Mouse (Mus musculus): ENCODE measurements at regions not wholly inside any gene's neighbourhood (a gene's known extent, or its start where the extent isn't known, plus 50 kb on each side); places are given as distances from the start of the nearest gene placed in this dataset.

GRCm38 (mm10) chr6:116896132-116896630 lies 179.5 kb upstream of the Tmem72 start:
- no peak for DNase-seq (ENCODE audit: low spot score in 2 of 2)

GRCm38 (mm10) chr6:116901816-116902215 lies 185.1 kb upstream of the Tmem72 start:
- DNase-seq (ENCODE audit: low spot score in 2 of 2): peak; percentile 24 to 50

DNA sequence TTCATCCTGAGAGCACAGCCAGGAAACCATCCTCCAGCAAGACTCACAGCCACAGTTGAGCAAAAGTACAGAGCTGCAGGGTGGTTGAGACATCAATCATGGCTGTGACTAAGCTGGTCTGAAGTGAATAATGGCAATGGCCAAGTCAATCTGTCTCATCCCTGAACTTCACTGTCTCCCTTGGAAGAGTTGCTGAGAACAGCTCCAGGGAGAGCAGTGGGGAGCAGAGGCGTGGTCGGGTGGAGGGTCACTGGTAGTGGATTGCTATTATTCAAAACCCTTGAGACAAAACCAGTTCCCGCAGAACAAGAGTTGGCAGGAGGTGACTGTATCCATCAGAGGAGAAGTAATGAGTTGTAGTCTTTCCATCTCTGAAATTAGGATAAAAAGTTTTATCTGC lies 185.7 kb upstream of the Tmem72 start:
- DNase-seq (ENCODE audit: low spot score in 2 of 2): no peak

DNA sequence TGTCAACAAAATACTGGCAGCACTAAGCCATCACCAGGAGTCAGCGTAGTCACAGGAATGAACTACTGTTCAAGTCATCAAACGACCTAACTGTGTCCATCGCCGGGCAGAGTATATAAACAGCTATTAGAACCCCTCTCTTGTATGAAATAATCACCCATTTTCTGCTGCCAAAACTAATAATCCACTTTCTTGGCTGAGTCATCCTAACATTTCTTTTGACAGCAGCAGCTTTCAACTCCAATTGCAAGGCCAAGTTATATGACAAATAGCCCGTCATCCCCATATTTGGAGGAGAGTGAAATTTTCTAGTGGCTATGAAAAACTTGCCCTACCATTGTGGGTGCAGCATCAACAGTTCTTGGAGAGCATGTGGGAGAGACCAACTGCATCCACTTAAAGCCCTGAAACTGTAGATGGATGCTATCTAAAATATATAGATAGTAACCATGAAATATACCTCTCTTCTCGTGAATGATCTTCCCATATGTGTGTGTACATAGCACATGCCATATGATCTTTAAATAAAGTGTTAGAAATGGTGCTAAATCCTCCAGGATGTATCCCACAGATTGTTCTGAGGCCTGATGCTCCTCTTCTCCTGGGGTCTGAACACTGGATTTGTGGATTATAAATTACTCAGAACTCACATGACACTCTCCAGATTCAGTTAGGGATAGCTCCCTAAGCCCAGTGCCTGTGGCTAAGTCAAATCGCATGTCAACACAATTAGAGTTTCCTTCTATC lies 189.9 kb upstream of the Tmem72 start:
- DNase-seq (ENCODE audit: low spot score in 2 of 2): peak in 1 of 2 experiments; percentile 4

- no peak for DNase-seq (ENCODE audit: low spot score in 2 of 2)
Measured at GRCm38 (mm10) chr6:116910607-116911006, 193.9 kb upstream of the Tmem72 start.

DNA sequence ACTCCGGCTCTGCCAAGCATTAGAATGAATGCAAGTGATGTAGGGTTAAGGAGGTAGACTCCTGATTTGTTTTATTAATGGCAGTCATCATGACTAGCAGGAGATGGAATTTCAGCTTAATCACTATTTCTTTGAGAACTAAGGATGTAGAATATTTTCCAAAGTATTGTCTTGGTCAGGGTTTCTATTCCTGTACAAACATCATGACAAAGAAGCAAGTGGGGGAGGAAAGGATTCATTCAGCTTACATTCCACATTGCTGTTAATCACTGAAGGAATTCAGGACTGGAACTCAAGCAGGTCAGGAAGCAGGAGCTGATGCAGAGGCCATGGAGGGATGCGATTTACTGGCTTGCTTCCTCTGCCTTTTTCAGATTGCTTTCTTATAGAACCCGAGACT lies 195.4 kb upstream of the Tmem72 start:
- no peak for DNase-seq (ENCODE audit: low spot score in 2 of 2)

- DNase-seq (ENCODE audit: low spot score in 2 of 2): no peak
Measured at GRCm38 (mm10) chr6:116914073-116914472, 197.4 kb upstream of the Tmem72 start.

- DNase-seq (ENCODE audit: low spot score in 2 of 2): no peak
Measured at GRCm38 (mm10) chr6:116935024-116935423, 218.3 kb upstream of the Tmem72 start.

- no peak for DNase-seq (ENCODE audit: low spot score in 2 of 2)
Measured at GRCm38 (mm10) chr6:116941576-116941975, 224.9 kb upstream of the Tmem72 start.

GRCm38 (mm10) chr6:116942696-116943095 lies 225.6 kb upstream of the Cxcl12 start:
- DNase-seq (ENCODE audit: low spot score in 2 of 2): no peak

DNA sequence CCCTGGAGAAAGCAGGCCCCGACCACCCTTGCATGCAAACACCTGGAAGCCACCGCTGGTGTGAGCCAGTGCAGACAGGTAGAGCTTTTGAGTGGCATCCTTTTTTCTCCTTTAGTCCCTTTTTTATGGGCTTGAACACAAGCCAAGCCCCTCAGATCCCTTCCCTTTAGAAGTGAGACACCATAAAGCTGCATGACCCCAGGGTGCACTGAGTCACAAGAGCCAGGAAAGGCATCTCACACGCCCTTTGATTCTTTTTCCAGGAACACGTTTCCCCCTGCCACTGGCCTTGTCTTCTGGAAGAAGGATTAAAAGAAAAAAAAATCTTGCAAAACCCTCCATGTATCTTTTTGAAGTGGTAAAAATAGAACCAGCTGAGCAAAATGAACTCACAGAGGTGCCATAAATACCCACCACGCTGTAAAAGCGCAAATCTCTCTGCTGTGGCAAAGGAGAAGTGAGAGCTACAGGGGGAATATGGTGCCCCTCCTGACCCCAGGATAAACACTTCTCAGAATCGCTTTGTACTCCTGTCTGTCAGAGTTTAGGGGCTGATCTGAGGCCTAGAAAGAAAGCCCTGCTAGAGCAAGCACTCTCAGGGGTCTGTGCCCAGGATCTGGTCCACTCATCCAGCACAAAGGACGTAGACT lies 222.1 kb upstream of the Cxcl12 start:
- no peak for DNase-seq (ENCODE audit: low spot score in 2 of 2)

DNA sequence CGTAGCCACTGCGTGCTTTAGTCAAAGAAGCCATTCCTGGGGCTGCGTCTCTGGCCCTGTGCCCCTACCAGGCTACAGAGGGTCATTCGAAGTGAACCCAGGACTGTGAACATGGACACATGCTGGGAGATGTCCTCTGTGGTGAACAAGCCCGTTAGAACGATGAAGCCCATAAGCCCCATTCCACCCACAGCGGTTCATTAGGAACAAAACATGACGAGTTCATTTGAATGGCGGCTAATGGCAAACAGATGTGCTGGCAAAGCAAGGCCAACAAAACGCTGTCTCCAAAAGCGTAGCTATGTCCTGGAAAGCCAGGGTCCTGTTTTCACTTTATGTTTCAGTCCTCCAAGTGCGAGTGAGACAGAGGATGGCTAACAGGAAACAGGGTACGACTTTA lies 208.7 kb upstream of the Cxcl12 start:
- DNase-seq (ENCODE audit: low spot score in 2 of 2): no peak

DNA sequence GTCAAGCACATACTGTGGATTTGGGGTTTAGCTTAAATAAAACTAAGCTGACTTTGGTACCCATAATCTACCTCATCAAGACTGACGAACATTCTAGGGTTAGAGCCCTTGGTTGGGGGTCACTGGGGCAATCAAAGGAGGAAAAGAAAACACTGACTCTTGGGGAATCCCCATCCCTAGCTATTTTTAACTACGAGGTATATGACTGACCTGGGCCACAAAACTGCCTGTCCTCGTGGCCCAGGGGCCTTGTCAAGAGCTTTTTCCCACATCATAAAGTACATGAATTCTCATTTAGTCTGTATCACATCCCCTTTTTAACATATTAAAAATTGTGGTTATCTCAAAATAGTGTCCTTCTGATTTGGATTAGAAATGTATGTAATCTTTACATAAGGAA lies 207.7 kb upstream of the Cxcl12 start:
- DNase-seq (ENCODE audit: low spot score in 2 of 2): no peak

DNA sequence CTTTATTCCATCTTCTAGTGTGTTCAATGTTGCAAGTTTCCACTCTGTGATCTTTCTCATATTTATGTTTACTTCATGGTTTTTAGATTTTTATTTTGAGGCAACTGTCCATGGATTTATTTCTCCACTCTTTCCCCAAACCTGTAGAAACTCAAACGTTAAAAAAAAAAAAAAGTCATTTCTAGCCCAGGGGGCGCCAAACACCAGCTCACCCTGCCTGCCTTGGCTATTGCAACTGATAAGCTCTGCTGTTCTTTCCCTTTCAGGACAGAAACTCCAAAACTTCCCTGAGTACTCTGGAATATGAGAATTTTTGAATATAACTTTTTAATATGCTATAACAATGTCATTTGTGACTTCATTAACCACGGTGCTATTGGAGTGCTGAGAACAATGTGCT lies 201.9 kb upstream of the Cxcl12 start:
- no peak for DNase-seq (ENCODE audit: low spot score in 2 of 2)

DNA sequence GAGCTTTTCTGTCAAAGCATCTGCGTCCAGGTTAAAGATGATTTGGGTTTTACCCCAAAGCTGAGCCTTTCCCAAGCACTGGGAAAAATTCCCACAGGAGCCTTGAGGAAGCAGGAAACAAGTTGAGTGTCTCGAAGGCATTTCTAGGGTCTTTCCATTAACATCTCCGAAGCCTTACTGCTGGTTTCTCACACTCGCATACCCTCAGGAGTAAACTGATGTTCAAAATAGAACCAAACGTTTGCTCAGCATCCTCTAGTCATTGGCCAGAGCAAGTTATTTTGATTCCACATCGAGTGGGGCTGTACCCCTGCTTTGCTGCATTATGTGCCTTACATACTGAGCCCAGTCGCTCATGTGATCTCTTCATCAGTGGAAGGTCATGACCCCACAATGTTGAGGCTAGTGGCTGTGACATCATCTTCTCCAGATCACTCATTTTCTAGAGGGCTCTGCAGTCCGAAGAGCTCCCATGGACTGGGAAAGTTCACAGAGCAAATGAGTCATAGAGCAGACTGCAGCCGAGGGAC lies 198.9 kb upstream of the Cxcl12 start:
- DNase-seq (ENCODE audit: low spot score in 2 of 2): no peak

- no peak for DNase-seq (ENCODE audit: low spot score in 2 of 2)
Measured at GRCm38 (mm10) chr6:116974841-116975240, 193.5 kb upstream of the Cxcl12 start.

- DNase-seq (ENCODE audit: low spot score in 2 of 2): no peak
Measured at GRCm38 (mm10) chr6:116980349-116980995, 187.9 kb upstream of the Cxcl12 start.

GRCm38 (mm10) chr6:116985147-116985737 lies 183.1 kb upstream of the Cxcl12 start:
- no peak for DNase-seq (ENCODE audit: low spot score in 2 of 2)

- DNase-seq (ENCODE audit: low spot score in 2 of 2): no peak
Measured at GRCm38 (mm10) chr6:116986266-116987000, 181.9 kb upstream of the Cxcl12 start.

DNA sequence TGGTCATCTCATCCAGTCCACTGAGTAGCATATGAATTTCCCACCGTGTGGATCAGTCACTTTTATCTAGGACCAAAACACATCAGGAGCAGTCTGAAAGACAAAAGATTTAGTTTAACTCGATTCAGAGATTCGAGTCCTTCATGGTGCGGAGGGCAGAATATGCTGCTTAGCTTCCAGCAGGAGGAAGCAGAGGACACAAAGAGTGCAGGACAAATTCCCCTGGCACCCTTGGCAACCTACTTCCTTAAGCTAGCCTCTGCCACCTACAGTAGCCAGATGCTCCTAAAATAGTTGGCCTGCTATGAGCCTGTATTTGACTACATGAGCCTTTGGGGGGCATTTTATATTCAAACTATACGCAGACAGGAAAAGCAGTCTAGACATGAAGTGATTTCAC lies 181.1 kb upstream of the Cxcl12 start:
- DNase-seq (ENCODE audit: low spot score in 2 of 2): no peak

DNA sequence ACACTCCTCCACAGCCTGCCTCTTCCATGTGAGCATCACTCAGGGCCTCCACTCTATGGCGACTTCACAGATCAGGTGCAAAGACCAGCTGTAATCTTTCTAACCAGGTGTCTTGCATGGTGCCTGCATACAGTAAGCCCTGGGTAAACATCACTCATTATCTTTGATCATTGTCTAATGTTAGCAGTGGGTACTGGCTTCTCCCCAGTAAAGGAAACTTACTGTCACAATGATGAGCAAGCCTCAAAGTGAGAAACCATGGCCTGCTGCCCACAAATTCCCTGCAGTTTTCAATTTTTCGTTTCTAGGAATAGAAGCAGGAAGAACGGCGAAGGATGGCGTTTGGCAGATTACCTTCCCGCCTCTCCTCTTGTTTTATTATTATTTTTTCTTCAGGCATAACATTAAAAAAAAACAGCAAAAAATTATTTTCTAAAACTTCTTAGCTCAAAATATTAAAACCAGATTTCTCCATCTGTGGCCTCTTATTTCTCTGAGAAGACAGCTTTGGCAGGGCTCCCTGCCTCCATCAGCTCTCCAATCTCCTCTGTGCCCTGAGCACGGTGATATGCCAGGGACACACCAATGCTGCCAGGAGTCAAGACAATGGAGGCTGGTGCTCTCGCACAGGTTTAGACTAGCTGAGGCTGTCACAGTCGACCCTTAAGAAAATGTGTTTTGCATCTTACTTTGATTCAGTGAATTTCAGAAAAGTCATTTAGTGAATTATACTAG lies 169.2 kb upstream of the Cxcl12 start:
- DNase-seq (ENCODE audit: low spot score in 2 of 2): peak; percentile 27 to 40

Data from right cerebral cortex, postnatal 36 days (tissue).